Mouse (Mus musculus) megakaryocyte, adult 5-6 weeks (primary cell): ENCODE measurements around the gene Arl5a. TPM values are rescaled to one million over a fixed set of nuclear protein-coding genes. Genes with fewer than 3 reads are reported as not detected.

ENCODE experiments used
- ATAC-seq: 2 replicates; pipeline ENCODE4 v1.8.0; 2016; ENCODE audit warnings: mild to moderate bottlenecking, inconsistent platforms; ENCODE audit not compliant: poor library complexity, severe bottlenecking
- total RNA-seq, 2 experiments: library from RNA; stranded (forward) in 1 of 2; stranded (reverse) in 1 of 2; fragments of 153-499, 151-499 nt in 1 of 2; fragments of 221-1000, 200-1000 nt in 1 of 2; gene quantifications; 2 replicates each; pipeline versions ENCODE4 v1.2.3 to v1.2.4; 2015 to 2017

The Arl5a gene
- total RNA-seq, 2 experiments from 2014 or later = 43.8 to 44.7 TPM

DNA sequence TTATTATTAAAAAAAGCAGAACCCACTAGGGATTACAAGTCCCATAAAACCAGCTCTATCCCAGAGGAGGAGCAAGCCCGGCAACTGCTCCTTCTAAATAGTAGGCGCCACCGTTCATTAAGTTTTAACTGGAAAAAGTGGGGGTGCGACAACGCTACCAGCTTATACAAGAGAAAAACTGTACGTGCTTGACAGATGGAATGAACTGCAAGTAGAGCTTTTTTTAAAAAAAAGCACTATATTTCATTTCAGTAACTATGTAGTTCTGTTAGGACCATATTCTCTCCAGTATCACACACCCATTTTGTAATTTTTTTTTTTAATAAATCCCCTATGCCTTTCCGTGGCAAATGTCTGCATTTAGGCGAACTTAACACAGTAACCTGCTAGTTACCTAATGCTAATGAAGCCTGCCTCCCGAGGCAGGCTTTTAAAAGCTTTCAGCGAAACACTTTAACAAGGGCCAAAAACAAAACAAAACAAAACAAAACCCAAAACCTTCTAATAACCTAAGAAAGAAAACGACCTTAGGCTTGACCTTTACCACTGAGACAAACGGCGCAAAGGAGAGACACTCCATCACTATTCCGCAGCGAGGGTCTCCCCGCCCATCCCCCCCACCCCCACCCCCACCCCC, 972 bp downstream of the Arl5a start:
- no peak for ATAC-seq

DNA sequence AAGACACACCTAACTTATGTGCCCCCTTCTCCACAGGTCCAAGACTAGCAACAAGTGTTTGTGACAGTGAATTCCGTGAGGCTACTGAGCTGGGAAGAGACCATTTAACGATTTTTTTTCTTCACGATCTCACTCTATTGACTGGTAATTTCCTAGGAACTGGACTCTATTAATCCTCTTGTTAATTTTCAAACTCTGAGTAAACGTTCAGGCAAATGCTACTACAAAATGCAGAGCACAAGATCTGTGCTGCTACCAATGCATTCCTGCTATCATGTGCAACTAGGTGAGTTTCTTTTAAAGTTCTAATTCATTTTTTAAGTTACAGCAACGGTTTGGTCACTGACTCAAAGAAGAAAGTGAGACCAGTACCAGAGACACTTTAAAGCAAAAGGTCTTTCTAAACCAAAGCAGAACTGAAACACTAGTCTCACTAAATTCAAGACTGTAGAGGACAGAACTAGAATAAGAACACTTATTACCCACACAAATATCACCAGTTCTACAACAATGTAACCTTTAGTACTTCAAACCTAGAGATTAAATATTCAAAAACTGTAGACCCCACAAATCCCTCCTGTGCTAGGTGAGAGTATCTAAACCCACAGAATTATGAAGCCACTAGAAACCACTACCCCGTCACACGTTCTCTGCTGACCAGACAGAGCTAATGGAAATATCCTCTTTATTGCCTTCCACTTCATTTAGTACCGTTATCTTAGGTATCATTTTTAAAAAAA, 1.7 kb downstream of the Arl5a start:
- no peak for ATAC-seq

DNA sequence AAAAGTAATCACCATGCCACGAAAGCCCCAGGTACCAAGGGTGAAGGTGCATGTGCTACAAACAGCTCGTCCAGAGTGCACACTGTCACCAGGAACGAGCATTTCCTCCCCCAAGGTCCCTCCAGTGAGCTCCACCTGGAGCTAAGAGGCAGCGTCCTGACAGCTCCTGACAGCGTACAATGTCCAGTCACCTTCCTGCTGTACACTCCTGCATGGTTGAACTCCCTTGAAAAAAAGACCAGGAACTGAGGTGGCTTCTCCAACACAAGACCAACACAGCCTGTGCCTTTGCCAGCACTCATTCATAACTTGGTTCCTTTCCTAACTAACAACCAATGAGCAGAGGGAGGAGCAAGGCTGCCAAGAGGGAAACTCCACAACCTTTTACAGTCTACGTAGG, 3.5 kb downstream of the Arl5a start:
- ATAC-seq = no peak

DNA sequence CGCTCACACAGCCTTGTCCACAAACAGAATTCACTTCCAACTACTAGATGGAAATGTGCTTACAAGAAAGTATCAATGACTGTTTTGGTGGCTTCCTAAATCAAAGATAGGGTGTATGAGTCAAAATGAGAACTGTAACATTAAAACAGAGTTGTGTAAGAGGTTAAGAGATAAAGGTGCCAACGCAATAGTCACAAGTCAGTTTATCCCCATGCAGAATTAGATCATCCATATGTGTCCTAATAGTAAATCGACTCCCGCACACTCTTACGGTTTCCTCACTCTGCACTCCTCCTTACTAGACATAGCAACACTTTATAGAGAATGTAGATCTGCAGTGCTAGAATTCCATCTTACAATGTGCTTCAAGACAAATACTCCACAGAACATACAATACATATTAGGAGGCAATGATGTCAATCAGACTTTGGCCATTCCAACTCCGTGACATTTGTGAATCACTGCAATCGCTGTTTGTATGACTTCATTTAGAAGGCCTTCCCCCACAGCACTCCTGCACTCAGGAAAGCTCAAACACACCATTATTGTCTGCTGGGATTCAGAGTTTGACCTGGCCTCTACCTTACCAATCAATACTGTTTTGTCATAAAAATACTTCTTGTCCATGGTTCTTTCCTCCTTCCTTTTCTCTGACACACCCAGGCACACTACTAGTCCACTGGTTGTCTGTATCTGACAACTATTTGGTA, 4.5 kb downstream of the Arl5a start:
- ATAC-seq = no peak

DNA sequence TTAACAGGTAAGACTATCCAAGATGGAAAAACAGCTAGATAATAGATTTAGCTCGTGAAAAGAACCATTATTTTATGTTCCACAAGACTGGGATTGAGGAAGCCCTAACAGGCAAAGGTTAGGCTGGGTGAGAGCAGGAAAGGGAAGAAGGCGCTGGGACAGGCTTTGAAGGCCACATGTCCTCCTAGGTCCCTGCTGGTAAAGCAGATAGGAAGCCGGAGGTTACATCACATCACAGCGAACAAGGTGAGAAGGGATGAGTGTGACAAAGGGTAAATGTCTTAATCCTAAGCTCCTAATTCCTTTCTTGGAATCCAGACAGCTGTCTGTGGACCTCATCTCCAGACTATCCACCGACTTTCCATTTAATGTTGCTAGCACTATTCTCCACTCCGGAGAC, 5.4 kb downstream of the Arl5a start:
- no peak for ATAC-seq

DNA sequence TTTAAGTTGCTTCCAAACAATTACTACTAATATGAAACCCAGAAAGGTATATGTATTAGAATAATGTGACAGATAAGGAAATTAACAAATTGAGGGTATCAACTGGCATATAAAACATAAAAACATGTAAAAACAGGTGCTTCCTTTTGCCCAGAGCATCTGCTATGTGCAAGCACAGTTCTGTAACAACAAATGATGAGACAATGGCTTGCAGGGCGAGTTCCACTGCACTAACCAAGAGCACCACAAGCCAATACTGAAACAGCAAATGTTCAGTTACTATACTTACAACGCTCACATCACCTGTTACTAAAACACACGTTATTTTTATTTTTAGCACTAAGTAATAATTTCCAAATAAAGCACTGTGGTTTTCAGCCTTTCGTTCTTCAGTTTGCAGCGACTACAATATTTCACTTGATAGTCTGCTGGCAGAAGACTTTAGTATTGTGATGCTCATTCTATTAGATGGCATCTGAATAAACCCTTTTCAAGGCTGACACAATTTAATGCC, 12.1 kb downstream of the Arl5a start:
- ATAC-seq = no peak

DNA sequence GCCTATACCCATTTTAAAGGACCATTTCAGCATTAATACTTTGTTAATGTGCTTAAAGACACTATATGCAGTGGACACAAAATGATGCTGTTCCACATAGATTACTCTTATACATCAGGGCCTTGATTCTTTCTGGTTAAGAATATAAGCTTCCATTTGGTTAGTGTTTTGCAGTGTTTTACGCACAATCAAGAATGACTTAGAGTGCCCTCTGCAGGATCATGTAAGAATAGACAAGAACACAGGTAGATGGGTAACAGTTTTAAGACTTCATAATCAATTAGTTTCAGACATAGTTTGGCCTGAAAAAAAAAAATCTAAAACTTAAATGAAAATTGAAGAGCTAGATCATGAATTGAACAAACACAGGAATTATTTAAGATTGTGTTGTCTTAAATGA, 18.2 kb downstream of the Arl5a start:
- ATAC-seq = no peak

DNA sequence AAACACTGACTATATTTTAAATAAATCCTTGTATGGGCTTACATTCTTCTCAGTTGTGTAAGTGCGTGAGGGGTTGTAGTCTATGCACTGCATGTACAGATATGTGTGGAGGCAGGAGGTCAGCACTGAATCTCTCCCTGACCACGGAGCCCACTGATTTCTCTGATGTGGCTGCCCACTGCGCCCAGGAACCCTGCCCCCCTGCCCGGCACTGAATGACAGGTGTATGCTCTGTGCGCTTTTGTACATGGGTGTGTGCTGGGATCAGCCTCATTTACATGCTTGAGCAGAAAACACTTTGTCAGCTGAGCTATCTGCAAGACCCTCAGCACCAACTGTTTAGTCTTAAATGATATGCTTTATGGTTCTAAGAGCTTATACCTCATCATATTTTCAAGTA, 19.5 kb downstream of the Arl5a start:
- ATAC-seq = no peak

DNA sequence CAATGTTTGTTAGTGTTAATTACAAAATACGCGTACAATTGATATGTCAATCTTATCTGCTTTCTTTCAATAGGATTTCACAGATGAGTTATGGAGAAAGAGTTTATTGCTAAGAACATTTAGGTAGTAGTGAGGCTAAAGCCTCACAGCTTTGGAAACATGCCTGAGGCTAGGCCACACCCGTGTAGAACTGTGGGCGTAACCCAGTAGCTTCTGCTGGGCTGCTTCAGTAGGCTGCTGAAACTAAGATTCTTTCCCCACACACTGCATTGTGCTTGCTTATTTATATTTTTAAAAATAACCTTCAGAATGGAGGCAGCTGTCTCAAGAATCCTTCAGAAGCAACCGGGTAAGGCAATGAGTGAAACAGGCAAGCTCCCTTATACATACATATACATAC, 30.2 kb downstream of the Arl5a start:
- no peak for ATAC-seq

DNA sequence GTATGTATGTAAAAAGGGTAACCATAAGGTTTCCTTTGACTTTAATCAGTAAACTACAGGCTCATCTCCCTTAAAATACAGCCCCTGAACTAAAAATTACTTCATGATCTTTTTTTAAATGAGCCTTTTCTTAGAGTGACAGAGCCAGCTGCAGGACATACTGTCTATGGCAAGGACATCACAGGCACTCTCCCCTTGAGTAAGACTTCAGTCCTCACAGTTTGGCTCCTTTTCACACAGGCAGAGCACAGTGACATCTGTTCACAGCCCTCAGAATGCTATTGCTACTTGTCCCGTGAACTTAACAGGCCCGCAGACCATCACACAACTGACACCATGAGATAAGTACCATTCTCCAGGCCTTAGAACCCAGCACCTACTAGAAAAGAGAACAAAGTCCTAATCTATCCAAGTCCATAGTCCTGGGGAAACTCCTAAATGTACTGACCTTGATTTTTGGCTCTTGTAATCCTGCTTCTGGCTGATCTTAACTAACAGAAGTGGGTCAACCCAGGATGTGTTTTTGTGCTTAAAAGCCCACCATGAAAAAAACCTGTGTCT, 34.2 kb downstream of the Arl5a start:
- ATAC-seq = no peak

DNA sequence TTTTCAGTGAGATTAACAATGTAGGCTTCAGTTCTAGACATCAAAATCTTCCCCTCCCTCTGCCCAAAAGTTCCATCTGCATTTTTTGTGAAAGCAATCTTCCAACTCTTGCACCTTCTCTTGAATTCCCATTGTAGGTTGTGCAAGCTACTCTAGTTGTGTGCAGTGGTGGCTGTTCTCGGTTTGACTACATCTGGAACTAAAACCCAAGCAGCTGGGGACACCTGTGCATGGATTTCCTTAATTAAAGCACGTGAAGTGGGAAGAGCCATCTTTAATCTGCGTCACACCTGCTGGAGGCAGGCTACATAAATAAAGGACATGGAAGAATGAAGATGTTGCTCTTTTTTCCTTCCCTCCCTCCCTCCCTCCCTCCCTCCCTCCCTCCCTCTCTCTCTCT, 34.7 kb downstream of the Arl5a start:
- ATAC-seq = no peak

DNA sequence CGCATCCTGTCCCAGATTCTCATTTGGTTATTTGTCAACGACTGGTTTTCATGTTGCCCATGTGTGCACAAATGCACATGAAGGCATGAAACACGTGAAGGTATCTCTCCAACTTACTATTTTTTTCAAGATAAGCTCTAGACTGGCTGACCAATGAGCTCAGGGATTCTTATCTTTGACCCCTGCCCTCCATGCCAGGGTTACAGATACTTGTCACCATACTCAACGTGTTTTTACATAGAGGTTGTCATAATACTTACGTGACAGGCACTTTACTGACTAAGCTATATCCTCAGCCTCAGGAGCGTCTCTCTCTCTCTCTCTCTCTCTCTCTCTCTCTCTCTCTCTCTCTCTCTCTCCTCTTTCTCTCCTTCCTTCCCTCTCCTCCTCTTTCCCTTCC, 38.2 kb downstream of the Arl5a start:
- ATAC-seq = no peak

DNA sequence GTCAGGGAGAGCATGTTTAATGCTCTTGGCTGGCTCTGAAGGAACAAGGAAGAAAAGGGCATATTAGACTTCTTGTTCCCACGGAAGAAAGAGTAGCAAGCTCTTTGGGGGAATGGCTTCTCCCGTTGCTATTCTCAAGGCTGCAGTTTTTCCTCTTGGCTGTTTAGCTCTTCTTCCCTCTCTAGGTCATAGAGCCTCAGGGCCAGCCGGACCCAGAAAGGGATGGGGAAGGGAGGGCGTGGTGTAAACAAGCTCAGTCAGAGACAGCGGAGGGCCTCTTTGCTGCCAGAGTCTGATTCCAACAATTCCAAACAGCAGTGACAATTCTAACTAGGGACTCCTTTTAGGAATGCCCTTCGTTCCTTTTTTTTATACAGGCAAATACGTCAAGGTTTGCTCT, 38.7 kb downstream of the Arl5a start:
- no peak for ATAC-seq

DNA sequence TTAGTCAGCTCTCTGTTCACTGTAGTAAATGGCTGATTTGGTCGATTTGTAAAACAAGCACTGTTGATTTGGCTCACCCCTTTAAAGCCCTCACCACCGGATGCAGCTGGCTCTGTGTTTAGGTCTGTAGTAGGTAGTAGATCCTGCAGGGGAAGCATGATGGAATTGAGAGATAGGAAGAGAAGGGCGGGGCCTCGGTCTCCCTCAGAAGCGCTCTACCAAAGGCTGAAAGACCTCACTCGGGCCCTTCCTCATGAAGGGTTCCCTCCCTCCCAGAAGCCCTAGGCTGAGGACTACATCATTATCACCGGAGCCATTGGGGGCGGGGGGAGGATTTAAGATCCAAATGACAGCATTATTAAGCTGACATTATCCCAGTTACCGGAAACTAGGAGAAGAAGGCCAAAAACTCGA, 45.8 kb downstream of the Arl5a start:
- peak; percentile 38 for ATAC-seq

DNA sequence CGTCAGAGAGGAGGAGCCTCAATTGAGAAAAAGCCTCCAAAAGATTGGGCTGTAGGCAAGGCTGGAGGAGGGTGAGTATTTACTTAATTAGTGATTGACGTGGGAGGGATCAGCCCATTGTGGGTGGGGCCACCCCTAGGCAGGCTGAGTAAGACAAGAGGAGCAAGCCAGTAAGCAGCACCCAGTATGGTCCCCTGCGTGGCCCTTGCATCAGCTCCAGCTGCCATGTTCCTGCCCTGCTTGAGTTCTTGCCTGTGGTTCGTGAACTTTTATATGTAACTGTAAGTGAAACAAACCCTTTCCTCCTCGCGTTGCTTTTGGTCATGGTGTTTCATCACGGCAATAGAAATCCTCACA, 46.3 kb downstream of the Arl5a start, which contains the start of gene Neb:
TSS of gene Neb (minus strand) at position 27 of the 357 bp plus-strand sequence.
- ATAC-seq = 0 out of 2 replicates have a peak, but pooled peaks have one; percentile 27

DNA sequence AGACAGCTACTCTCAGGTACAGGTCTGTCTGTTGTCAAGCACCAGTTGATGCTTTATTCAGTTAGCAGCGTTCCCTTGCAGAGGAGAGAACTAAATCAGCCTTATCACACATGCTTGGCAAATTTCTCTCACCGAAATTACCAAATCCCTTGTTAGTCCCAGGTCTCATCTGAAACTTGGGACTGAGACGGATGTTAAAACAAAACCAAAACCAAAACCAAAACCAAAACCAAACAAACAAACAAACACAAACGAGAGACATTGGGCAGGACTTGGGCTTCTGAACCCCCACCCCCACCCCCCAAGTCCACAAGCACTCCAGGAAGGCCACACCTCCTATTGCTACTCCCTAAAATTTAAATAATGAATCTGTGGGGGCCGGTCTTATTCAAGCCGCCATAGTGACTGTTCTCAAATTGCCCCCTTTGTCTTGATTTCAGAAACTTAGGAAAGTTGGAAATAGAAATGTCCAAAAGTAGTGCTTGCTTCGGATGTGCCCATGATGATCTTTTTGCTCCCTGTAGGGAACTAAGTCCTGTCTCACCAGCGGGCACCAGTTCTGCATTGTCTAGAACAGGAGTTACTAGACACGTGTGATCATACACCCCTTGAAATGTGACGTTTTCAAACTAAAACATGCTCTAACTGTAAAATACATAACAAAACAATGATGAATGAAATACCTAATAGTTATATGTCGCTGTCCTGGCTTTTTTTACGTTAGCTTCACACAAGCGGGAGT, 46.8 kb downstream of the Arl5a start:
- no peak for ATAC-seq

DNA sequence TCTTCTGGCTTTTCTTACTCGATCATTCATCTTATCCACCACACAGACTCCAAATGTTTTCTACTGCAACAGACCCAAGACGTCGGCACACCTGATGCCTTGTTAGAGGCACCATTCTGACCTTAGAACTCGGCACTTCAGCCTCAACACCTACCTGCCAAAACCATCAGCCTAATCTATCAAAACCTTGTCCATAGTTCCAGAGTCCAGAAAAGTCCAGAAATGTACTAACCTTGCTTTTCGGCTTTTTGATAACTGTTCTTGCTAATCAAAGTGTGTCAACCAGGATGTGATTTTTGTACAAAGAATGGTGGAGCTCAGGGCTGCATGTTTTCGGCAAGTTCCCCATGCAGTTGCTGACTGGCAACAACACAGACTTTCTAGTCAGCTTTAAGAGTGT, 50.0 kb downstream of the Arl5a start:
- no peak for ATAC-seq

DNA sequence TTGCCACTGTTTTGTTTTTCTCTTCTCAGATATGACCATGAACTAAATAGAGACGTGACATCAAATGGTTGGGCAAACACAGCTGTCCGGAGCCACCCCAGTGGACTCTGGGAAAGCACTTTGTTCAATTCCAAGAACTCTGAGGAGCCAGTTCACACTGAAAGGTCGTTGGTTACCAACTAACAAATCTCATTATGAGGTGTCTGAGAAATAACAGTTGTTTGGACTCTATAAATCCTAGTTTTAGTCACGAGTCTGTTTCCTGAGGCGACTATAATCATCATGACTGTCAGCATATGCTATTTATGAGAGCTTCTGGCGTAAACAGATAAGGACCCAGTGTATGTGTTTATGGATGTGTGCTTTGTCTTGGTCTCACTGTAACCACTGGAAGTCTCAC, 52.2 kb downstream of the Arl5a start:
- ATAC-seq = no peak

DNA sequence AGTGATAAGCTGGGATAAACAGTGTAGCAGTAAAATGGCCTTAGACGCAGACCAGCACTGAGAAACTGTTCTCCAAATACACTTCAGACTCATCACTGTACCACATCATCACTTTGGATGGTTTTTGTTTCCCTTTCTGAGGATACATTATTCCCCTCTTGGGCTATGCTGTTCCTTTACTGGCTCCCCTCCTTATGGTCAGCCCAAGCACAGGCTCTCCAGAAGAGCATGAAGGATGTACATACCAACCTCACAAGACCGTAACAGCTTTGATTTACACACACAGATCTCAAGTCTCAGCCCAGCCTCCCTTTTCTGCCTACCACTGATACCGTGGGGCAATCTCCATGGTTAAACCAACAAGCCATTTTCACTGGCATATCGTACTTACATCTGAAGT, 52.6 kb downstream of the Arl5a start:
- ATAC-seq = no peak

DNA sequence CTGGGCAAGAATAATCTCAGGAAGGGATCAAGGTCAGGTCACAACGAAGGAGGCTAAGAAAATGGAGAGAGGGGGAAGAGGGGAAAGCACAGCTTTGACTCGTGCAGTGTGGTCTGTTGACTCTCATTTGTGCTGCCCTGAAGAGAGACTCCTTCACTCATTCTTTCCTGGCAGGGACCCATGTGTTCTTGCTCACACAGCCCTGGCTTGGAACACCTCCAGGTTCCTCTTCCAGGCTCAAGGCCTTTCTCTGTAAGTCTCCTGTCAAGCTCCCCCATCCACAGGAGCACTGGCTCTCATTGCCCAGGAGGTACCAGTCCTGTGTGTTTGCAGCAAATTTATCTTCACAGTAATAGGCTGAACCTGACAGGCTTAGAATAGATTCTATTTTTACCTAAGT, 53.6 kb downstream of the Arl5a start:
- ATAC-seq = no peak

DNA sequence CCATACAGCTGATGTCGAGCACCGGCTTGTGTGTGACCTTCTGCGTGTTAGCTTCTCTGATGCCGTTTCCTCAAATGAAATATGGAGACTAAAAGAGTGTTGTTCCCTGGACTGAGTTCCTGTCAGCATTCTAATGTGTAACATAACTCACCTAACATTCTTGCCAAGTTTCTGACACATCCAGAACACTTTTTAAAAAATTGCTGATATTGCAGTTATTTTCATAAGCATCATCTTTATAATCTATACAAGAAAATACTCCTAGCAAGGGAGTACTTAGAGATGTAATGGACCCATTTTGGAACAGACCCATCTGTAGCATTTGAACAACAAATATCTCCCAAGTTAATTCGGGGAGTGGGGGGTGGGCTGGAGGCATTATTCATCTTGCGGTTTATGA, 55.1 kb downstream of the Arl5a start:
- no peak for ATAC-seq
